Mouse (Mus musculus): ENCODE data around the gene Psenen.

Psenen gene

DNA sequence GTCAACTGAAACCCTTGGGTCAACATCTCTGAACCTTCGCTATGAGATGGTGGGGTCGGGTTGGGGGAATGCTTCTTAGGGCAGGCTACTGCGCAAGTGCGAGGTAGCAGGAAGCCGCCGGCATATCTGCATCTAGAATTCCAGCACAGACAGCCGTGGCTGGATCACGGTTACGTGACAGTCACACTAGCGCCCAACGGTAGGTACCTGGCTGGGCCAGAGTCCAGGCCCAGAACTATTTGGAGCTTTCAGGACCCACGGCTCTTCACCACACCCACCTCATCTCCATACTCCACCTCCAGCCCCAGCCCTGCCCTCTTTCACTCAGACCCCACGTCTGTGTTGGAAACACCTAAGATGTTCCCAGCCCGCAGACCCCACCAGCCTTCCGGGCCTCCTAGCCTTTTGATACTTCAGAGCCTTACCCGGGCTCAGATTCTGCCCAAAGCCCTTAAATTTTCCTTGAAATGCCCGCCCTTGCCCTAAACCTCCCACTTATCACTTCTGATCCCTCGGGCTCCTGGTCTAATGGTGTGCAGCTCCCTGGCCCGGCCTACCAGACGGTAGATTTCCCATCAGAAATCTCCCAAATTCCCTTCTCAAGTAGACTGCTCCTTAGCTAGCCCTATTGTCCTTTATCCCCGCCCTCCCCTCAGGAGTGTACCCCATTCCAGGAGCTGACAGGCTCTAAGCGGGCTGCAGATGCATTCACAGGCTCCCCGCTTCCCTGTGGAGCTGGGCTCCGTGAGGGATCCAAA is 48.2 kb downstream of the Psenen start:
- DNase-seq (ENCODE audit: low spot score), result no peak

All from ovary, postnatal 36 days (tissue).